In genomic region chr16:88635142-88635541, GRCm38 (mm10) we compare ENCODE assay signal across 17 mouse cellular contexts. TPM values are rescaled to one million over a fixed set of nuclear protein-coding genes. Genes with fewer than 3 reads are reported as not detected.
DNase-seq lines count a peak whose midpoint lies in the region; ATAC-seq and TF ChIP-seq lines count a peak whose summit lies in the region.
"Had no signal": no experiment of that assay in that cellular context is flagged by ENCODE, and none has a peak within 500 bp of the region (broad histone marks: within the 10 kb centered on the region; RNA-seq: fewer than 3 reads in every experiment).

No protein-coding gene starts in this region.

- H3K4me3 ChIP-seq in hindbrain, embryonic 10.5 days, result no peak overlapping the region
- H3K4me3 ChIP-seq in hindbrain, embryonic 13.5 days, result no peak overlapping the region
- no peak overlapping the region for H3K4me3 ChIP-seq in midbrain, postnatal 0 days (ENCODE audit: low read depth, low read length)
- H3K4me3 ChIP-seq in midbrain, embryonic 10.5 days, result no peak overlapping the region
- H3K4me3 ChIP-seq: gastrocnemius, adult 2 months had no signal

- H3K4me2 ChIP-seq in hindbrain, embryonic 13.5 days, result no peak overlapping the region
- H3K4me2 ChIP-seq in midbrain, postnatal 0 days (ENCODE audit: low read depth, low read length, poor library complexity, severe bottlenecking), result no peak overlapping the region

- DNase-seq in cerebellum, postnatal 10 days, result peak; percentile 58 to 62
- no peak for DNase-seq in cerebellum, adult 8-10 months
- peak; percentile 7 for DNase-seq in hindbrain, embryonic 10.5 days (ENCODE audit: low spot score)
- peak; percentile 42 for DNase-seq in midbrain, postnatal 0 days (ENCODE audit: low spot score)
- DNase-seq in midbrain, embryonic 10.5 days (ENCODE audit: low spot score), result no peak
- peak; percentile 61 for DNase-seq in kidney, postnatal 14 days
- no peak for DNase-seq in ovary, adult 18-20 months (ENCODE audit: low spot score)
- DNase-seq: cerebellum, adult 11 months; gastrocnemius, adult 2 months; thymus, adult 2 months had no signal

- TF ChIP-seq CTCF in midbrain, postnatal 0 days (IDR thresholded peaks at IDR 0.05), result no peak

- H3K27me3 ChIP-seq in hindbrain, embryonic 10.5 days (ENCODE audit: insufficient read depth, poor library complexity, severe bottlenecking), result no peaks in the 10 kb centered on the region
- H3K27me3 ChIP-seq in hindbrain, embryonic 13.5 days, result no peaks in the 10 kb centered on the region
- no peaks in the 10 kb centered on the region for H3K27me3 ChIP-seq in midbrain, postnatal 0 days (ENCODE audit: insufficient read depth, low read length)
- no peaks in the 10 kb centered on the region for H3K27me3 ChIP-seq in midbrain, embryonic 10.5 days (ENCODE audit: low read depth, poor library complexity, severe bottlenecking)

- no peak for ATAC-seq in hindbrain, embryonic 13.5 days (ENCODE audit: low FRiP score)
- no peak for ATAC-seq in midbrain, postnatal 0 days (ENCODE audit: low FRiP score)
- ATAC-seq: activated CD4-positive, CD25-positive, alpha-beta regulatory T cell, adult 4 months had no signal

- WGBS in hindbrain, embryonic 10.5 days, result 59% methylated on average over 4 of the region's 4 CpGs
- WGBS in hindbrain, embryonic 13.5 days, result 46% methylated on average over 4 of the region's 4 CpGs
- WGBS in midbrain, postnatal 0 days, result 60% methylated on average over 4 of the region's 4 CpGs
- WGBS in midbrain, embryonic 10.5 days, result 81% methylated on average over 4 of the region's 4 CpGs

- H3K9ac ChIP-seq in hindbrain, embryonic 13.5 days, result no peak overlapping the region
- H3K9ac ChIP-seq in midbrain, postnatal 0 days (replicated peaks; ENCODE audit: low read length, poor library complexity, severe bottlenecking), result no peak overlapping the region

- 0 out of 2 replicates have a peak, but pooled peaks cover 2% of the 10 kb centered on the region for H3K4me1 ChIP-seq in hindbrain, embryonic 10.5 days (replicated peaks)
- H3K4me1 ChIP-seq in hindbrain, embryonic 13.5 days (replicated peaks), result peaks cover 3% of the 10 kb centered on the region; the same call in 1 of the 2 replicates
- H3K4me1 ChIP-seq in midbrain, postnatal 0 days (ENCODE audit: insufficient read depth, low read length), result no peaks in the 10 kb centered on the region
- H3K4me1 ChIP-seq in midbrain, embryonic 10.5 days, result no peaks in the 10 kb centered on the region

- H3K9me3 ChIP-seq in hindbrain, embryonic 10.5 days, result no peaks in the 10 kb centered on the region
- no peaks in the 10 kb centered on the region for H3K9me3 ChIP-seq in hindbrain, embryonic 13.5 days
- no peaks in the 10 kb centered on the region for H3K9me3 ChIP-seq in midbrain, postnatal 0 days (ENCODE audit: low read length)
- no peaks in the 10 kb centered on the region for H3K9me3 ChIP-seq in midbrain, embryonic 10.5 days (replicated peaks)

- H3K36me3 ChIP-seq in hindbrain, embryonic 10.5 days, result no peaks in the 10 kb centered on the region
- no peaks in the 10 kb centered on the region for H3K36me3 ChIP-seq in hindbrain, embryonic 13.5 days
- H3K36me3 ChIP-seq in midbrain, postnatal 0 days (ENCODE audit: insufficient read depth, low read length), result no peaks in the 10 kb centered on the region
- H3K36me3 ChIP-seq in midbrain, embryonic 10.5 days, result no peaks in the 10 kb centered on the region
- H3K36me3 ChIP-seq: G1E had no signal

- no peak overlapping the region for H3K27ac ChIP-seq in hindbrain, embryonic 10.5 days
- no peak overlapping the region for H3K27ac ChIP-seq in hindbrain, embryonic 13.5 days
- no peak overlapping the region for H3K27ac ChIP-seq in midbrain, postnatal 0 days (ENCODE audit: low read depth, low read length)
- no peak overlapping the region for H3K27ac ChIP-seq in midbrain, embryonic 10.5 days (replicated peaks)
- H3K27ac ChIP-seq: gastrocnemius, adult 2 months had no signal

RNA-seq across cellular contexts. Expression of gene 2310079G19Rik, which starts 7.7 kb away (rescaled TPM):
- not detected in 2 replicates for polyA plus RNA-seq in hindbrain, embryonic 10.5 days (2016; fragmentation: Nextera tagmentation; extraction: Ambion mirVana)
- polyA plus RNA-seq in hindbrain, embryonic 13.5 days (2015; fragmentation: Nextera tagmentation; extraction: Ambion mirVana), result not detected in 2 replicates
- total RNA-seq in midbrain, postnatal 0 days (2014; rRNA removed), result not detected in 2 replicates
- not detected in 2 replicates for polyA plus RNA-seq in midbrain, postnatal 0 days (2015; fragmentation: Nextera tagmentation; extraction: Ambion mirVana)
- not detected in 2 replicates for polyA plus RNA-seq in midbrain, embryonic 10.5 days (2016; fragmentation: Nextera tagmentation; extraction: Ambion mirVana)
- total RNA-seq: gastrocnemius, adult 2 months; heart, postnatal 14 days had no signal
- polyA plus RNA-seq: activated CD4-positive, CD25-positive, alpha-beta regulatory T cell, adult 4 months; G1E; limb, embryonic 11.5 days; lung, embryonic 16.5 days; spleen, adult 2 months; thymus, adult 2 months had no signal

RNA-seq across cellular contexts. Expression of gene Krtap26-1, which starts 12.5 kb away (rescaled TPM):
- not detected in 2 replicates for polyA plus RNA-seq in hindbrain, embryonic 10.5 days (2016; fragmentation: Nextera tagmentation; extraction: Ambion mirVana)
- not detected in 2 replicates for polyA plus RNA-seq in hindbrain, embryonic 13.5 days (2015; fragmentation: Nextera tagmentation; extraction: Ambion mirVana)
- total RNA-seq in midbrain, postnatal 0 days (2014; rRNA removed), result not detected in 2 replicates
- not detected in 2 replicates for polyA plus RNA-seq in midbrain, postnatal 0 days (2015; fragmentation: Nextera tagmentation; extraction: Ambion mirVana)
- not detected in 2 replicates for polyA plus RNA-seq in midbrain, embryonic 10.5 days (2016; fragmentation: Nextera tagmentation; extraction: Ambion mirVana)
- total RNA-seq: G1E; gastrocnemius, adult 2 months; heart, postnatal 14 days had no signal
- polyA plus RNA-seq: activated CD4-positive, CD25-positive, alpha-beta regulatory T cell, adult 4 months; G1E; limb, embryonic 11.5 days; lung, embryonic 16.5 days; spleen, adult 2 months; thymus, adult 2 months had no signal

RNA-seq across cellular contexts. Expression of gene Krtap24-1, which starts 23.1 kb away (rescaled TPM):
- polyA plus RNA-seq in hindbrain, embryonic 10.5 days (2016; fragmentation: Nextera tagmentation; extraction: Ambion mirVana), result not detected in 2 replicates
- not detected in 2 replicates for polyA plus RNA-seq in hindbrain, embryonic 13.5 days (2015; fragmentation: Nextera tagmentation; extraction: Ambion mirVana)
- total RNA-seq in midbrain, postnatal 0 days (2014; rRNA removed), result not detected in 2 replicates
- not detected in 2 replicates for polyA plus RNA-seq in midbrain, postnatal 0 days (2015; fragmentation: Nextera tagmentation; extraction: Ambion mirVana)
- not detected in 2 replicates for polyA plus RNA-seq in midbrain, embryonic 10.5 days (2016; fragmentation: Nextera tagmentation; extraction: Ambion mirVana)
- total RNA-seq: G1E; gastrocnemius, adult 2 months; heart, postnatal 14 days had no signal
- polyA plus RNA-seq: activated CD4-positive, CD25-positive, alpha-beta regulatory T cell, adult 4 months; G1E; limb, embryonic 11.5 days; lung, embryonic 16.5 days; spleen, adult 2 months; thymus, adult 2 months had no signal

RNA-seq across cellular contexts. Expression of gene Krtap27-1, which starts 36.3 kb away (rescaled TPM):
- polyA plus RNA-seq in hindbrain, embryonic 10.5 days (2016; fragmentation: Nextera tagmentation; extraction: Ambion mirVana), result not detected in 2 replicates
- not detected in 2 replicates for polyA plus RNA-seq in hindbrain, embryonic 13.5 days (2015; fragmentation: Nextera tagmentation; extraction: Ambion mirVana)
- total RNA-seq in midbrain, postnatal 0 days (2014; rRNA removed), result not detected in 2 replicates
- not detected in 2 replicates for polyA plus RNA-seq in midbrain, postnatal 0 days (2015; fragmentation: Nextera tagmentation; extraction: Ambion mirVana)
- not detected in 2 replicates for polyA plus RNA-seq in midbrain, embryonic 10.5 days (2016; fragmentation: Nextera tagmentation; extraction: Ambion mirVana)
- total RNA-seq: G1E; gastrocnemius, adult 2 months; heart, postnatal 14 days had no signal
- polyA plus RNA-seq: activated CD4-positive, CD25-positive, alpha-beta regulatory T cell, adult 4 months; G1E; limb, embryonic 11.5 days; lung, embryonic 16.5 days; spleen, adult 2 months; thymus, adult 2 months had no signal

Comparison
In these comparisons a context has a peak if more than half of its experiments do, and no peak if none do; other contexts are left out.
1. DNase-seq: peak in cerebellum, postnatal 10 days (2 of 2), hindbrain, embryonic 10.5 days (single experiment), midbrain, postnatal 0 days (single experiment) and kidney, postnatal 14 days (single experiment); none in cerebellum, adult 8-10 months (single experiment), midbrain, embryonic 10.5 days (single experiment) and ovary, adult 18-20 months (single experiment).